Mouse (Mus musculus) stomach, embryonic 14.5 days (tissue): ENCODE results near the gene Ubr1. TPM values are rescaled to one million over a fixed set of nuclear protein-coding genes. Genes with fewer than 3 reads are reported as not detected.
A peak's percentile ranks its signal among the peaks of the same experiment; 100 is the strongest.

ENCODE experiments used
- ATAC-seq: fragments of 200-750 bp; cut with Nextera tagmentation; 2 replicates; pipeline ENCODE4 v1.8.0; 2017; ENCODE audit warnings: low read depth, moderate TSS enrichment; ENCODE audit not compliant: insufficient number of reproducible peaks, insufficient read depth, low FRiP score
- H3K27ac ChIP-seq: fragments of 300-500 bp; sonication (generic); 2 replicates; pipeline ENCODE4 v1.5.1; 2014; ENCODE audit warnings: mild to moderate bottlenecking, low read length, moderate library complexity, mixed read lengths
- H3K27me3 ChIP-seq: fragments of 300-500 bp; sonication (generic); 2 replicates; pipeline ENCODE4 v1.6.1; 2014; ENCODE audit warnings: low read length, control low read depth, mixed read lengths; ENCODE audit not compliant: control insufficient read depth, insufficient read depth
- H3K36me3 ChIP-seq: fragments of 300-500 bp; sonication (generic); 2 replicates; pipeline ENCODE4 v1.6.1; 2014; ENCODE audit warnings: mild to moderate bottlenecking, control low read depth, low read length, moderate library complexity, mixed read lengths; ENCODE audit not compliant: control insufficient read depth, insufficient read depth
- H3K4me1 ChIP-seq: fragments of 300-500 bp; sonication (generic); 2 replicates; pipeline ENCODE4 v1.6.1; 2014; ENCODE audit warnings: low read length, control low read depth, mixed read lengths; ENCODE audit not compliant: control insufficient read depth, insufficient read depth
- H3K4me2 ChIP-seq: fragments of 300-500 bp; sonication (generic); replicated peaks from 2 replicates; pipeline ENCODE4 v1.6.1; 2014; ENCODE audit warnings: low read depth, low read length, control low read depth
- H3K4me3 ChIP-seq: fragments of 300-500 bp; sonication (generic); 2 replicates; pipeline ENCODE4 v1.5.1; 2014; ENCODE audit warnings: low read depth, low read length, control low read depth
- H3K9ac ChIP-seq: fragments of 300-500 bp; sonication (generic); replicated peaks from 2 replicates; pipeline ENCODE4 v1.6.1; 2014; ENCODE audit warnings: low read depth, mild to moderate bottlenecking, control low read depth, low read length, moderate library complexity, mixed read lengths
- H3K9me3 ChIP-seq: fragments of 300-500 bp; sonication (generic); 2 replicates; pipeline ENCODE4 v1.6.1; 2016; ENCODE audit warnings: low read depth, low read length, control low read depth; ENCODE audit not compliant: control insufficient read depth
- WGBS: fragments of 180-500 bp; shearing (Covaris S2); extraction: QIAGEN DNeasy Blood & Tissue Kit; methylation state at CpG from one replicate; pipeline ENCODE4 v1.1.7; 2014; 5-methylcytosine and 5-hydroxymethylcytosine counted together
- polyA plus RNA-seq: library from polyadenylated mRNA; unstranded; fragments of >200 nt; fragmentation: Nextera tagmentation; extraction: Ambion mirVana; gene quantifications from 2 replicates; pipeline ENCODE4 v1.2.1, GENCODE M21; 2014

Gene Ubr1
- polyA plus RNA-seq: 30.7 and 32.6 TPM in 2 replicates

GRCm38 (mm10) chr2:120970559-120971080 lies at the start of gene Ubr1:
Ubr1 (minus strand) TSS chr2:120970715.
- H3K4me3 ChIP-seq: peak within 1 kb of the TSS; percentile 82
- ATAC-seq: peak; percentile 75; the same call in 1 of the 2 replicates
- H3K9me3 ChIP-seq: no peaks in the 10 kb centered on the region
- H3K36me3 ChIP-seq: no peaks in the 10 kb centered on the region
- peak within 1 kb of the TSS; percentile 76 for H3K27ac ChIP-seq
- H3K4me2 ChIP-seq: peak within 1 kb of the TSS; percentile 52
- no peaks in the 10 kb centered on the region for H3K27me3 ChIP-seq
- no peaks in the 10 kb centered on the region for H3K4me1 ChIP-seq
- peak within 1 kb of the TSS; percentile 79 for H3K9ac ChIP-seq
- WGBS: under 1% methylated on average over 39 of the region's 39 CpGs

DNA sequence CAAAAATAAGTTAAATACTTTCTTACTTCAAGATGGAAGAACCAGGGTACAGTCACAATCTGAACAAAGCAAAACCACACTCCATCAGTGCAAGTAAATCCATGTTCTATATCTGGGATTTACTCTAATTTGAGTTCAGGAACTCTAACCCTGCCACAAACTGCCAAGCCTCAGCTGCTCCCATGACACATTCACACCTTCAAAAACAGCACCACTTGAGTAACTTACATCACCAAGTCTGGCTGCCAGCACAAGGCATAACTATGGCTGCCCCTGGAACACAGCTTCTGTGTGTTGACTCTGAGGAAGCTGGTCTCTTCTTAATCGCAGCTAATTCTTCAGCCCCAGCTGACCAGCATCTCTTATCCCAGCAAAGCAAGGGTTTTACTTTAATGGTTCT lies 46.6 kb upstream of the Ubr1 start:
- no peak overlapping the region for H3K27ac ChIP-seq
- H3K4me1 ChIP-seq: no peaks in the 10 kb centered on the region
- peaks cover 17% of the 10 kb centered on the region for H3K36me3 ChIP-seq
- H3K4me3 ChIP-seq: no peak overlapping the region
- no peaks in the 10 kb centered on the region for H3K27me3 ChIP-seq
- 92% methylated on average over 1 of the region's 1 CpGs for WGBS
- H3K9ac ChIP-seq: no peak overlapping the region
- no peak for ATAC-seq
- no peaks in the 10 kb centered on the region; the same call in 1 of the 2 replicates for H3K9me3 ChIP-seq
- no peak overlapping the region for H3K4me2 ChIP-seq

GRCm38 (mm10) chr2:121016226-121016625 lies 45.7 kb upstream of the Ubr1 start:
- Histone ChIP-seq H3K4me3 (no peak overlapping the region), H3K9ac (no peak overlapping the region), H3K4me1 (no peaks in the 10 kb centered on the region), H3K27me3 (no peaks in the 10 kb centered on the region), H3K4me2 (no peak overlapping the region), H3K36me3 (peaks cover 17% of the 10 kb centered on the region), H3K9me3 (no peaks in the 10 kb centered on the region; the same call in 1 of the 2 replicates), H3K27ac (no peak overlapping the region)
- ATAC-seq: no peak
- WGBS: 86% methylated on average over 9 of the region's 9 CpGs

DNA sequence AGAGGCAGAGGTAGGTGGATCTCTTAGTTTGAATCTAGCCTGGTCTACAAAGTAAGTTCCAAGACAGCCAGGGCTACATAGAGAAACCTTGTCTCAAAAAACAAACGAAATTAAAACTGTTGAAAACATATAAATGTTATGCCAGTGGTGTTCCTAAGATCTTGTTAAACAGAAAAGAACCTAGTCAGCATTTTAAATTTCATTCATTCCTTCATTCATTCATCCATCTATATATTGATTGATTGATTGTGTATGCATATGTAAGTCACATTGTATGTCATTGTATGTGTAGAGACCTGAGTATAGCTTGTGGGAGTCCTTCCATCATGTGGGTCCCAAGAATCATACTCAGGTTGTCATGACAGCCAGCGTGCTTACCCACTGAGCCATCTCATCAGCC lies 45.0 kb upstream of the Ubr1 start:
- no peak overlapping the region for H3K9ac ChIP-seq
- H3K27me3 ChIP-seq: no peaks in the 10 kb centered on the region
- no peaks in the 10 kb centered on the region; the same call in 1 of the 2 replicates for H3K9me3 ChIP-seq
- no peak overlapping the region for H3K27ac ChIP-seq
- H3K4me1 ChIP-seq: no peaks in the 10 kb centered on the region
- H3K4me2 ChIP-seq: no peak overlapping the region
- H3K4me3 ChIP-seq: no peak overlapping the region
- H3K36me3 ChIP-seq: peaks cover 17% of the 10 kb centered on the region
- no peak for ATAC-seq
- WGBS: 87% methylated on average over 2 of the region's 2 CpGs

DNA sequence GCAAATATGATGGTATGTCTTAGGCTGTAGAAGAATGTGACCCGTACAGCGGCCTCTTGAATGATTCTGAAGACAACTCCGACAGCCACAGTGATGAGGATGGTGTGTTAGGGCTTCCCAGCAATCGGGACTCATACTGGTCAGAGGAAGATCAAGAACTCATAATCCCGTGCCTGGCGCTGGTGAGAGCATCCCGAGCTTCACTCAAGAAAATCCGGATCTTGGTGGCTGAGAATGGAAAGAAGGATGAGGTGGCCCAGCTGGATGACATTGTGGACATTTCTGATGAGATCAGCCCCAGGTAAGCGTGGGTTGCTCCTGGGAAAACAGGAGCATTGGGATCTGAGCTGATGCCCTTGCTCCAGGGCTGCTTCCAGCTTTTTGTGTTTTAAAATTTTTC lies 42.2 kb upstream of the Ubr1 start:
- no peak for ATAC-seq
- no peak overlapping the region for H3K4me3 ChIP-seq
- H3K36me3 ChIP-seq: peaks cover 17% of the 10 kb centered on the region
- H3K27me3 ChIP-seq: no peaks in the 10 kb centered on the region
- H3K4me1 ChIP-seq: peaks cover 6% of the 10 kb centered on the region; the same call in 1 of the 2 replicates
- 94% methylated on average over 9 of the region's 9 CpGs for WGBS
- no peak overlapping the region for H3K9ac ChIP-seq
- H3K9me3 ChIP-seq: no peaks in the 10 kb centered on the region; the same call in 1 of the 2 replicates
- no peak overlapping the region for H3K4me2 ChIP-seq
- no peak overlapping the region for H3K27ac ChIP-seq

- H3K4me1 ChIP-seq: peaks cover 6% of the 10 kb centered on the region; the same call in 1 of the 2 replicates
- peaks cover 4% of the 10 kb centered on the region; the same call in 1 of the 2 replicates for H3K36me3 ChIP-seq
- no peaks in the 10 kb centered on the region for H3K9me3 ChIP-seq
- no peaks in the 10 kb centered on the region for H3K27me3 ChIP-seq
- no peak for ATAC-seq
- peak overlapping the region; percentile 59; the same call in 1 of the 2 replicates for H3K9ac ChIP-seq
- peak overlapping the region; percentile 78 for H3K4me3 ChIP-seq
- H3K4me2 ChIP-seq: peak overlapping the region; percentile 80
- WGBS: 20% methylated on average over 5 of the region's 5 CpGs
- no peak overlapping the region for H3K27ac ChIP-seq
Measured at GRCm38 (mm10) chr2:121009071-121009677, 38.7 kb upstream of the Ubr1 start.

- Histone ChIP-seq H3K9me3 (no peaks in the 10 kb centered on the region), H3K4me1 (peaks cover 6% of the 10 kb centered on the region; the same call in 1 of the 2 replicates), H3K36me3 (peaks cover 4% of the 10 kb centered on the region; the same call in 1 of the 2 replicates), H3K27ac (no peak overlapping the region), H3K4me2 (peak overlapping the region; percentile 80), H3K9ac (peak overlapping the region; percentile 59), H3K27me3 (no peaks in the 10 kb centered on the region), H3K4me3 (peak overlapping the region; percentile 78)
- ATAC-seq: no peak
- WGBS: under 1% methylated on average over 12 of the region's 12 CpGs
Measured at GRCm38 (mm10) chr2:121008664-121009007, 38.1 kb upstream of the Ubr1 start.

GRCm38 (mm10) chr2:121007925-121008663 lies 37.6 kb upstream of the Ubr1 start, which contains the start of gene Ccndbp1:
Ccndbp1 (plus strand) TSS chr2:121008403.
- Histone ChIP-seq H3K4me1 (peaks cover 6% of the 10 kb centered on the region; the same call in 1 of the 2 replicates), H3K36me3 (peaks cover 4% of the 10 kb centered on the region; the same call in 1 of the 2 replicates), H3K9me3 (no peaks in the 10 kb centered on the region), H3K4me3 (peak within 1 kb of the TSS; percentile 78), H3K27me3 (no peaks in the 10 kb centered on the region), H3K9ac (peak within 1 kb of the TSS; percentile 59), H3K27ac (no peak within 1 kb of the TSS), H3K4me2 (peak within 1 kb of the TSS; percentile 80)
- 3% methylated on average over 34 of the region's 34 CpGs for WGBS
- ATAC-seq: peak; percentile 96
